Mouse (Mus musculus): Measurements from ENCODE around the gene Dlg5. TPM values are rescaled to one million over a fixed set of nuclear protein-coding genes. Genes with fewer than 3 reads are reported as not detected.

The Dlg5 gene
- polyA plus RNA-seq, 1 experiment, result 32.4 TPM

DNA sequence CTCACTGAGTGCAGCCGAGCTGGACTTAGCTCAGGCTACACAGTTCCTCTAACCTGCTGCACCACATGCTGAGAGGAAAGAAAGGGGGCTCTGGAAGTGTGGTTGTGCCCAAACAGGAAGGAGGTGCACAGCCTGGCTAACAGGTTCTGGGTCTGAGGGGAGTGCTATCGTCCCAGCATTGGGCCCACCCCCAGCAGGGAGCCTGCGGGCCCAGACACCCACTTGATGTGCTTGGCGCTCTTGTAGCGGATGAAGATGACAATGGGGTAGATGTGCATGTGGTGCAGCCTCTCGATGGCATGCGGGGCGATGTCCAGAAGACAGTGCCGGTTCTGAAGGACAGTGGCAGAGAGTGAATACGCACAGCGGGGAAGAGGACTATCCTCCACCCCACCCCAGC, 108.8 kb downstream of the Dlg5 start:
- Histone ChIP-seq H3K27ac (ENCODE audit: insufficient read depth, low read length) (no peak overlapping the region), H3K4me1 (ENCODE audit: control insufficient read depth, insufficient read depth, low read length) (no peaks in the 10 kb centered on the region), H3K27me3 (ENCODE audit: control insufficient read depth, insufficient read depth, low read length) (no peaks in the 10 kb centered on the region), H3K4me3 (replicated peaks; ENCODE audit: insufficient read depth, low read depth, low read length) (no peak overlapping the region)
- no peak for TF ChIP-seq CTCF (IDR thresholded peaks at IDR 0.05; ENCODE audit: borderline replicate concordance, insufficient read depth, low read depth, low read length)
- no peak for TF ChIP-seq POLR2A (IDR thresholded peaks at IDR 0.05; ENCODE audit: borderline replicate concordance, insufficient read depth, low read length)
- DNase-seq, result no peak
- WGBS, result 76% methylated on average over 11 of the region's 11 CpGs

GRCm38 (mm10) chr14:24134623-24135290, 111.0 kb downstream of the Dlg5 start:
- WGBS, result 88% methylated on average over 7 of the region's 7 CpGs
- H3K4me1 ChIP-seq (ENCODE audit: control insufficient read depth, insufficient read depth, low read length), result no peaks in the 10 kb centered on the region
- DNase-seq, result no peak

DNA sequence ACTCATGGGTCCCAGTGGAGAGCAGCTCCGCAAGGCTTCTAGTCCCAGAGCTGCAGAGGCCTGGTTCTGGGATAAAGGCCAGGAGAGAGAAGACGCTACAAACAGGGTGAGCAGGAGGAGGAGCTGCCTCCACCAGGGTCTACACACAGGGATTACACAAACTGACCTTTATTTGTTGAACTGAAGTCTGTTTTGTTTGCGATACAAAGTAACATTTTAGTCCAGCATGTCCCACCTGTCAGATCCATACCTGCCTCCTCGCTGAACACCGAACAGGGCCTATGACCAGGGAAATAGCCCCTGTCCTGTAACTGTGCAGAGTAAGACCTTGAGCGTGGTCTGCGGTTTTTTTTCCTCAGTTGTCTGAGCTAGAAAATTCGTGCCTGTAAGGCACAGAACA, 111.9 kb downstream of the Dlg5 start:
- 84% methylated on average over 8 of the region's 8 CpGs for WGBS

More at GRCm38 (mm10) chr14:24134623-24135290, 111.0 kb downstream of the Dlg5 start:
- Histone ChIP-seq H3K4me3 (replicated peaks; ENCODE audit: insufficient read depth, low read depth, low read length) (no peak overlapping the region), H3K27me3 (ENCODE audit: control insufficient read depth, insufficient read depth, low read length) (no peaks in the 10 kb centered on the region), H3K27ac (ENCODE audit: insufficient read depth, low read length) (no peak overlapping the region)
- TF ChIP-seq POLR2A (IDR thresholded peaks at IDR 0.05; ENCODE audit: borderline replicate concordance, insufficient read depth, low read length) (no peak), CTCF (IDR thresholded peaks at IDR 0.05; ENCODE audit: borderline replicate concordance, insufficient read depth, low read depth, low read length) (no peak)

DNA sequence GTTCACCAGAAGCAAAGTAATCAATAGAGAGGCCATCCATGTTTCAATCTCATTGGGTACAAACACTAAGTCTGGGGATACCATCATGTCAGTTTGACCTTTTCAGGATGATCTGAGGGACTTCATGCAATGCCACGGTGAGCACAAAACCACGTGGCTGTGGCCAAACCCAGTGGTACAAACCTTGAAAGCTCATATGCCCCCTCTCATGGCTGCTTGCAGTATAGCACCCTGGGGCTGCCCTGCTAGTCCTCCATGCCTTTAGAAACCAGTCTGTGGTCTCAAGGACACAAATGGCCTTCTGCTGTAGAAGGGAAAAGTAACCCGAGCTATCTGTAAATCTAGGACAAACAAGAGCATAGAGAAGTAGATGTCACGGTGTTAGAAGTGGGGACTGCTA, 113.6 kb downstream of the Dlg5 start:
- TF ChIP-seq POLR2A (IDR thresholded peaks at IDR 0.05; ENCODE audit: borderline replicate concordance, insufficient read depth, low read length) (no peak), CTCF (IDR thresholded peaks at IDR 0.05; ENCODE audit: borderline replicate concordance, insufficient read depth, low read depth, low read length) (peak; percentile 28; the same call in 1 of the 2 replicates)

More for the DNA sequence above, 111.9 kb downstream of the Dlg5 start:
- Histone ChIP-seq H3K4me1 (ENCODE audit: control insufficient read depth, insufficient read depth, low read length) (no peaks in the 10 kb centered on the region), H3K27me3 (ENCODE audit: control insufficient read depth, insufficient read depth, low read length) (no peaks in the 10 kb centered on the region), H3K4me3 (replicated peaks; ENCODE audit: insufficient read depth, low read depth, low read length) (no peak overlapping the region), H3K27ac (ENCODE audit: insufficient read depth, low read length) (no peak overlapping the region)
- DNase-seq, result no peak
- TF ChIP-seq CTCF (IDR thresholded peaks at IDR 0.05; ENCODE audit: borderline replicate concordance, insufficient read depth, low read depth, low read length) (no peak), POLR2A (IDR thresholded peaks at IDR 0.05; ENCODE audit: borderline replicate concordance, insufficient read depth, low read length) (no peak)

DNA sequence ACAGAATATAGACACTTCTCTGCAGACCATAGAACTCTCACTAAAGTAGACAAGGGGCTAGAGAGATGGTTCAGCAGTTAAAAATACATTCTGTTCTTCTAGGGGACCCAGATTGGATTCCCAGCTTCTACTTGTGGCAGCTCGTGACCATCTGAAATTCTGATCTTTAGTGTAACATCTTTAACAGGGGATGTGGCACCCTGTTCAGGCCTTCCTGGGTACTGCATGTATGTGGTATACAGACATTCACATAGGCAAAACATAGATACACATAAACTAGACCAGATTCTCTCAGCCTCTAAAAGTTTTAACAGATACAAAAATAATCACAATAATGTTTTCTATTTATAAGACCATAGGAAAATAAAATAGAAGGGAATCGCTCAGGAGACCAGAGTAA, 120.7 kb downstream of the Dlg5 start:
- Histone ChIP-seq H3K4me3 (replicated peaks; ENCODE audit: insufficient read depth, low read depth, low read length) (no peak overlapping the region), H3K27me3 (ENCODE audit: control insufficient read depth, insufficient read depth, low read length) (no peaks in the 10 kb centered on the region), H3K27ac (ENCODE audit: insufficient read depth, low read length) (no peak overlapping the region), H3K4me1 (ENCODE audit: control insufficient read depth, insufficient read depth, low read length) (no peaks in the 10 kb centered on the region)
- DNase-seq, result no peak
- TF ChIP-seq POLR2A (IDR thresholded peaks at IDR 0.05; ENCODE audit: borderline replicate concordance, insufficient read depth, low read length) (no peak), CTCF (IDR thresholded peaks at IDR 0.05; ENCODE audit: borderline replicate concordance, insufficient read depth, low read depth, low read length) (no peak)
- 93% methylated on average over 2 of the region's 2 CpGs for WGBS

More for the DNA sequence above, 113.6 kb downstream of the Dlg5 start:
- H3K27me3 ChIP-seq (ENCODE audit: control insufficient read depth, insufficient read depth, low read length), result no peaks in the 10 kb centered on the region
- H3K4me1 ChIP-seq (ENCODE audit: control insufficient read depth, insufficient read depth, low read length), result no peaks in the 10 kb centered on the region
- H3K27ac ChIP-seq (ENCODE audit: insufficient read depth, low read length), result no peak overlapping the region
- DNase-seq, result no peak
- 50% methylated on average over 4 of the region's 4 CpGs for WGBS
- no peak overlapping the region for H3K4me3 ChIP-seq (replicated peaks; ENCODE audit: insufficient read depth, low read depth, low read length)

- Histone ChIP-seq H3K4me3 (replicated peaks; ENCODE audit: insufficient read depth, low read depth, low read length) (no peak overlapping the region), H3K27me3 (ENCODE audit: control insufficient read depth, insufficient read depth, low read length) (no peaks in the 10 kb centered on the region), H3K27ac (ENCODE audit: insufficient read depth, low read length) (no peak overlapping the region), H3K4me1 (ENCODE audit: control insufficient read depth, insufficient read depth, low read length) (no peaks in the 10 kb centered on the region)
- TF ChIP-seq POLR2A (IDR thresholded peaks at IDR 0.05; ENCODE audit: borderline replicate concordance, insufficient read depth, low read length) (no peak), CTCF (IDR thresholded peaks at IDR 0.05; ENCODE audit: borderline replicate concordance, insufficient read depth, low read depth, low read length) (no peak)
- WGBS, result 3% methylated on average over 1 of the region's 1 CpGs
- DNase-seq, result no peak
These were observed 121.5 kb downstream of the Dlg5 start for GRCm38 (mm10) chr14:24124171-24124570.

- H3K4me3 ChIP-seq (replicated peaks; ENCODE audit: insufficient read depth, low read depth, low read length), result no peak overlapping the region
- 90% methylated on average over 2 of the region's 2 CpGs for WGBS
- no peak for TF ChIP-seq CTCF (IDR thresholded peaks at IDR 0.05; ENCODE audit: borderline replicate concordance, insufficient read depth, low read depth, low read length)
- no peak for TF ChIP-seq POLR2A (IDR thresholded peaks at IDR 0.05; ENCODE audit: borderline replicate concordance, insufficient read depth, low read length)
These were observed 139.0 kb downstream of the Dlg5 start for GRCm38 (mm10) chr14:24106734-24107133.

DNA sequence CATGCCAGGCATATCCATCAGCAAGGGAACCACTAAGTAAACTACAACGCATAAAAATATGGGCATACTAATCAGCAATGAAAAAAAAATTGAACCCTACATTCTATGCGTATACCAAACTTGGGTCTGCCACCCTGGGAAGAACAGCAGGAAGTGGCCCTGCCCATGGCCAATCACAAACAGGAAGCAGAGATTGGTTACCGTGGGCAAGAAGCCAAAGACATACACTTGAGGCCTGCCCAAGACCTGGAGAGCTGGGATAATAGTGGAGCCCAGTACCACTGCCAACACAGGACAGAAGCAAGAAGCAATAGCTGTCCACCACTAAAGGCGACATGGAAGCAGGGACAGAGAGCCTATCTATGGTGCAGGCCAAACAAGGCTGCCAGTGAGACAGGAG, 146.9 kb downstream of the Dlg5 start:
- Histone ChIP-seq H3K27ac (ENCODE audit: insufficient read depth, low read length) (no peak overlapping the region), H3K4me1 (ENCODE audit: control insufficient read depth, insufficient read depth, low read length) (no peaks in the 10 kb centered on the region), H3K27me3 (ENCODE audit: control insufficient read depth, insufficient read depth, low read length) (no peaks in the 10 kb centered on the region), H3K4me3 (replicated peaks; ENCODE audit: insufficient read depth, low read depth, low read length) (no peak overlapping the region)
- WGBS, result 61% methylated on average over 4 of the region's 4 CpGs
- no peak for DNase-seq
- no peak for TF ChIP-seq CTCF (IDR thresholded peaks at IDR 0.05; ENCODE audit: borderline replicate concordance, insufficient read depth, low read depth, low read length)
- no peak for TF ChIP-seq POLR2A (IDR thresholded peaks at IDR 0.05; ENCODE audit: borderline replicate concordance, insufficient read depth, low read length)

More at GRCm38 (mm10) chr14:24106734-24107133, 139.0 kb downstream of the Dlg5 start:
- H3K27me3 ChIP-seq (ENCODE audit: control insufficient read depth, insufficient read depth, low read length), result no peaks in the 10 kb centered on the region
- no peaks in the 10 kb centered on the region for H3K4me1 ChIP-seq (ENCODE audit: control insufficient read depth, insufficient read depth, low read length)
- DNase-seq, result no peak
- no peak overlapping the region for H3K27ac ChIP-seq (ENCODE audit: insufficient read depth, low read length)

Measured in cerebellum, adult 2 months (tissue).